Mouse (Mus musculus) G1E (cell line): ENCODE data around the gene Sorcs2.

Source experiments
- CTCF ChIP-seq: IDR thresholded peaks from 2 replicates; pipeline ENCODE4 v1.5.1; 2012; ENCODE audit warnings: low read depth, low read length, inconsistent platforms, mixed read lengths
- GATA1 ChIP-seq: IDR thresholded peaks from 2 replicates; pipeline ENCODE4 v1.6.1; 2012; ENCODE audit warnings: borderline replicate concordance, low read length, inconsistent platforms, mixed read lengths
- GATA2 ChIP-seq: IDR thresholded peaks from 2 replicates; pipeline ENCODE4 v1.6.1; 2012; ENCODE audit warnings: low read depth, low read length, inconsistent platforms, borderline replicate concordance
- POLR2AphosphoS5 ChIP-seq: IDR thresholded peaks from 2 replicates; pipeline ENCODE4 v1.6.1; 2012; ENCODE audit warnings: low read depth, low read length, inconsistent platforms; ENCODE audit not compliant: insufficient replicate concordance
- TAL1 ChIP-seq: conservative IDR thresholded peaks from 2 replicates; pipeline ENCODE4 v1.6.1; 2012; ENCODE audit warnings: low read depth, low read length, inconsistent platforms, mixed read lengths

DNA sequence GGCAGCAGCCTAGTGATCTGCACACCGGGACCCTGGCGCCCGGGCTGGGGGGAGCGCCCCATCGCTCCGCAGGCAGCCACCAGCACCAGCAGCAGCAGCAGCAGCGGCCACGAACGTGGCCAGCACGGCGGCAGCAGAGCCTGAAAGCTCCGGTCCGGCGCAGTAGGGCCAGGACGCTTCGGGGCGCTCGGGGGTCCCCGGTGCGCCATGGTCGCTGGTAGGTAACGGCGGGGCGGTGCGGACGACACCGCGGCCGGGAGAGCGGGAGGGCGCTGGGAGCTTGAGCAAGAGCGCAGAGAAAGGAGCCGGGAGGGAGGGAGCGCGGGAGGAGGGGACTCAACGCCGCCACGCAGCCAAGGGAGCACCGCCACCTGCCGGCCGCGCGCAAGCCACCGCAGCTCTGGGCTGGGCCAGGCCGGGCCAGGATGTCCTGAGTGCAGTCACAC, at the start of gene Sorcs2:
- TF ChIP-seq GATA1 = no peak
- TF ChIP-seq CTCF = no peak
- no peak for TF ChIP-seq GATA2
- TF ChIP-seq POLR2AphosphoS5 = no peak
- TF ChIP-seq TAL1 = no peak
